Mouse (Mus musculus) liver, postnatal 0 days (tissue): ENCODE results near the gene Hoxb8. TPM values are rescaled to one million over a fixed set of nuclear protein-coding genes. Genes with fewer than 3 reads are reported as not detected.

Experiments
- ATAC-seq: fragments of 200-750 bp; cut with Nextera tagmentation; 2 replicates; pipeline ENCODE4 v1.8.0; 2017; ENCODE audit warnings: mild to moderate bottlenecking, moderate library complexity
- DNase-seq: peaks from one replicate; pipeline ENCODE4 v3.0.0-alpha.2; 2016
- H3K27ac ChIP-seq: fragments of 300-500 bp; sonication (generic); 2 replicates; pipeline ENCODE4 v1.5.1; 2014; ENCODE audit warnings: antibody characterized with exemption, moderate library complexity, mild to moderate bottlenecking, low read depth
- H3K27me3 ChIP-seq: fragments of 300-500 bp; sonication (generic); 2 replicates; pipeline ENCODE4 v1.6.1; 2014; ENCODE audit warnings: low read length, control low read depth, mixed read lengths; ENCODE audit not compliant: insufficient read depth
- H3K36me3 ChIP-seq: fragments of 300-500 bp; sonication (generic); replicated peaks from 2 replicates; pipeline ENCODE4 v1.6.1; 2014; ENCODE audit warnings: mild to moderate bottlenecking, control low read depth, low read length, moderate library complexity, mixed read lengths; ENCODE audit not compliant: insufficient read depth
- H3K4me1 ChIP-seq: fragments of 300-500 bp; sonication (generic); 2 replicates; pipeline ENCODE4 v1.6.1; 2014; ENCODE audit warnings: antibody characterized with exemption, mild to moderate bottlenecking, control low read depth; ENCODE audit not compliant: insufficient read depth
- H3K4me2 ChIP-seq: fragments of 300-500 bp; sonication (generic); 2 replicates; pipeline ENCODE4 v1.6.1; 2014; ENCODE audit warnings: low read depth, mild to moderate bottlenecking, low read length, moderate library complexity, mixed read lengths
- H3K4me3 ChIP-seq: fragments of 300-500 bp; sonication (generic); 2 replicates; pipeline ENCODE4 v1.5.1; 2014; ENCODE audit warnings: low read depth, low read length
- H3K9ac ChIP-seq: fragments of 300-500 bp; sonication (generic); replicated peaks from 2 replicates; pipeline ENCODE4 v1.6.1; 2014; ENCODE audit warnings: mild to moderate bottlenecking, moderate library complexity
- H3K9me3 ChIP-seq: fragments of 300-500 bp; sonication (generic); 2 replicates; pipeline ENCODE4 v1.6.1; 2016; ENCODE audit warnings: mild to moderate bottlenecking, control low read depth, low read length, mixed read lengths
- CTCF ChIP-seq: sonication (generic); IDR thresholded peaks from 2 replicates; pipeline ENCODE4 v1.5.1; 2016; ENCODE audit warnings: antibody characterized with exemption, low read depth
- EP300 ChIP-seq: IDR thresholded peaks from 2 replicates; pipeline ENCODE4 v1.6.1; 2016; ENCODE audit warnings: antibody characterized with exemption, low read depth, mild to moderate bottlenecking
- WGBS: fragments of 180-500 bp; shearing (Covaris S2); extraction: QIAGEN DNeasy Blood & Tissue Kit; methylation state at CpG from one replicate; pipeline ENCODE4 v1.1.7; 2014; ENCODE audit not compliant: insufficient replicate concordance; 5-methylcytosine and 5-hydroxymethylcytosine counted together
- polyA plus RNA-seq: library from polyadenylated mRNA; unstranded; fragments of >200 nt; fragmentation: Nextera tagmentation; extraction: Ambion mirVana; gene quantifications from 2 replicates; pipeline ENCODE4 v1.2.1, GENCODE M21; 2015

Gene Hoxb8
- polyA plus RNA-seq, 1 experiment from 2014 or later, result not detected

DNA sequence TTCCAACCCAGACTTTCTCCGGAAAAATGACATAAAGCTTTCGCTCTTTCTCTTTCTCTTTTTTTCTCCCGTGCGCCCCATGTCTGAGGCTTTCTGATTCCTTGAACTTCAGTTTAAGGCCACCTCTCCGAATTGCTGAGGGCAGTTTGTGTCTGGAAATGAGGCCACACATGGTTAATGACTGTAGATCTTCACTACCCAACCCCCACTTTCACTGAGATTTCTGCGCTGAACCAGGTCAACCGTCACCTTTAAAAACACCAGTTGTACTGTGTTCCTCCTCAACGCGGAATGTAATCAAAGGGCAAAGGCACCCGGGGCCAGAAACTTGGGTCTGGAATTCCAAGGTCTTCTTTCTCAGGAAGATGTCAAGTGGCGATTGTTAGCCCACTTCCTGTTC lies 27.5 kb upstream of the Hoxb8 start:
- WGBS, result 6% methylated on average over 11 of the region's 11 CpGs
- Histone ChIP-seq H3K4me1 (no peaks in the 10 kb centered on the region), H3K9me3 (no peaks in the 10 kb centered on the region), H3K36me3 (no peaks in the 10 kb centered on the region), H3K9ac (no peak overlapping the region), H3K4me2 (no peak overlapping the region), H3K27ac (no peak overlapping the region), H3K27me3 (peaks cover 97% of the 10 kb centered on the region), H3K4me3 (no peak overlapping the region)
- no peak for ATAC-seq
- no peak for DNase-seq
- TF ChIP-seq EP300, result no peak
- TF ChIP-seq CTCF, result no peak

DNA sequence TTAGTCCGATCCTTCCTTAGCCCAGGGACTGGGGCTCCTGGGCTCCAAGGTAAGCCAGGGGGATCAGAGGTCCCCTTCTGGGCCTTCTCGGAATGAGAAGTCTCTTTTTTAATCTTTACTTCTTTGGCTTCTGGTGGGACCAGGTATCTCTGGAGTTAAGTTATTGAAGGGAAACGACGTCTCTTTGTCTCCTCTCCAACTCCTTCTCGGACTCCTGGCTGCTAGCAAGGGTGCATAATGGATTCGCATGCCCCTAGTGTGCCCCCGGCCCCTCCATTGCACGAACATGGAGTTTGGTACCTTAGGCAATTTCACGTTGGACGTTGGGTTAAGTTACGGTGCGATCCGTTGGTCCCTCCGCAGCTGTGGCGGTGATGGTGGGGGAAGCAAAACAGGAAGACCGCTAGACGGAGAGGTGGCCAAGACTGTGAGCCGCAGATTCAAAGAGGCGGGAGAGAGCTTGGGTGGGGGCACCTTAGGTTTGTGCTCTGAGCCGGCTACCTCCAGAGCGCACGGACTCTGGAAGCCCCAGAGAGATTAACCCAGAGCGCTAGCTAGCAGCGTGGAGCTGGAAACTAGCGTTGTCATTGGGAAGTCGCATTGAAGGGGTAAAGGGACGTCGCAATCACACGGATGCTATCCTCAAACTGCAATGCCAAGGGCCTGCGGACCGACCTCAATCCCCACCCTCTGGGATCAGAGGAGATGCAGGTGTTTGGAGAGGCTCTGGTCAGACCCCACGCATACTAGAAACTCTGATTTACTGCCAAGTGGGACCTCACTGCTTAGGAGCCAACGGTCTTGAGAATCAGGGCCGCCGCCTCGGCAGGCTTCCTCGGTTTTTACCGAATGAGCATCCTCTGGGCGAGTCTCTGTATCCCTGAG lies 26.4 kb upstream of the Hoxb8 start:
- no peak overlapping the region for H3K4me3 ChIP-seq
- no peak overlapping the region for H3K4me2 ChIP-seq
- H3K9ac ChIP-seq, result no peak overlapping the region
- H3K27me3 ChIP-seq, result peaks cover 97% of the 10 kb centered on the region
- WGBS, result 3% methylated on average over 39 of the region's 39 CpGs
- H3K9me3 ChIP-seq, result no peaks in the 10 kb centered on the region
- TF ChIP-seq CTCF, result no peak
- TF ChIP-seq EP300, result no peak
- no peaks in the 10 kb centered on the region for H3K4me1 ChIP-seq
- no peak for ATAC-seq
- no peak for DNase-seq
- no peaks in the 10 kb centered on the region for H3K36me3 ChIP-seq
- no peak overlapping the region for H3K27ac ChIP-seq

DNA sequence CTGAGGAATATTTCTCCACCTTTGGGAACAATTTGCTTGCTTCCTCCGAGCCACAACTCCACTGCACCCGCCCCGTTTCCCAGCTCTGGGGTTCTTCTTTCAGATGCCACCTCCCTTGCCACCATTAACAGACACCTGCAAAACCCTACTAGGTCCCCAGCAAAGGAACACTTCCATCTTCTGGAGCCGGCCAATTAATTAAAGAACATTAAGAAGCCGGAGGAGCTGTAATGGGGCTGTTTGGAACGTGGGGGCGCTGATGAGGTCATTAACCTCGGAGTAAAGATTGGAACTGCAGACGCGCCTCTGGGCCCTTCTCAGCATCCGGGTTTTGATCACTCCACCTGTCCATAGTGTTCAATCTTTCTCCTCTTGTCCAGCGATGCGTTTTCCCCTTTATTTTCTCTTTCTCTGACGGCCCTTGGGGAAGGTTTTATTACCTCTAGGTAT lies 25.7 kb upstream of the Hoxb8 start:
- ATAC-seq, result no peak
- no peak for DNase-seq
- H3K27ac ChIP-seq, result no peak overlapping the region
- 10% methylated on average over 14 of the region's 14 CpGs for WGBS
- TF ChIP-seq EP300 (no peak), CTCF (no peak)
- no peaks in the 10 kb centered on the region for H3K4me1 ChIP-seq
- peaks cover 97% of the 10 kb centered on the region for H3K27me3 ChIP-seq
- no peaks in the 10 kb centered on the region for H3K36me3 ChIP-seq
- H3K9ac ChIP-seq, result no peak overlapping the region
- no peak overlapping the region for H3K4me2 ChIP-seq
- H3K9me3 ChIP-seq, result no peaks in the 10 kb centered on the region
- no peak overlapping the region for H3K4me3 ChIP-seq

GRCm38 (mm10) chr11:96257141-96257540 lies 24.6 kb upstream of the Hoxb8 start:
- Histone ChIP-seq H3K27me3 (peaks cover 97% of the 10 kb centered on the region), H3K4me2 (no peak overlapping the region), H3K4me1 (no peaks in the 10 kb centered on the region), H3K4me3 (no peak overlapping the region), H3K36me3 (no peaks in the 10 kb centered on the region), H3K9me3 (no peaks in the 10 kb centered on the region), H3K9ac (no peak overlapping the region), H3K27ac (no peak overlapping the region)
- TF ChIP-seq EP300 (no peak), CTCF (no peak)
- 21% methylated on average over 2 of the region's 2 CpGs for WGBS
- ATAC-seq (no peak), DNase-seq (no peak)

GRCm38 (mm10) chr11:96259038-96259437 lies 22.7 kb upstream of the Hoxb8 start:
- no peaks in the 10 kb centered on the region for H3K36me3 ChIP-seq
- ATAC-seq (no peak), DNase-seq (no peak)

DNA sequence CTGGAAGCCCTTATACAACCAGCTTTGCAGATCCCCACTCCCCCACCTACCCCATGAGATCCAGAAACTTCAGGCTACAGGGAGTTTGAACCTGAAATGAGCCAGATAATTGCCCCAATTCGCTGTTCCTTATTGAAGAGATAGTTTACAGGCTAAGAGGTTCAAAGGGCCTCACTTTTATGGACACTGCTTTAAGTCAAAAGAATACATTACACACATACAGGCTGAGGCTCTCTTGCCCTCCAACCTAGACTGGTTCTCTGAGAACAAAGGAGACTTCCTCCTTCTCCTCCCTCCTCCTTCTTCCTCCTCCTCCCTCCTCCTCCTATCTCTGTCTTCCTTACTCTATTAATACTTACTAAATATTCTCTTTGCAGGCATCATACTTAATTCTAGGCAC lies 22.2 kb upstream of the Hoxb8 start:
- TF ChIP-seq CTCF, result no peak
- TF ChIP-seq EP300, result no peak
- 11% methylated on average over 1 of the region's 1 CpGs for WGBS
- no peak for ATAC-seq
- Histone ChIP-seq H3K4me1 (no peaks in the 10 kb centered on the region), H3K4me2 (no peak overlapping the region), H3K4me3 (no peak overlapping the region), H3K9ac (no peak overlapping the region), H3K27me3 (peaks cover 97% of the 10 kb centered on the region), H3K36me3 (no peaks in the 10 kb centered on the region), H3K27ac (no peak overlapping the region), H3K9me3 (no peaks in the 10 kb centered on the region)
- DNase-seq, result no peak

More at GRCm38 (mm10) chr11:96259038-96259437, 22.7 kb upstream of the Hoxb8 start:
- H3K4me2 ChIP-seq, result no peak overlapping the region
- H3K9ac ChIP-seq, result no peak overlapping the region
- H3K27ac ChIP-seq, result no peak overlapping the region
- H3K4me1 ChIP-seq, result no peaks in the 10 kb centered on the region
- no peak for TF ChIP-seq EP300
- 30% methylated on average over 2 of the region's 2 CpGs for WGBS
- no peaks in the 10 kb centered on the region for H3K9me3 ChIP-seq
- peaks cover 97% of the 10 kb centered on the region for H3K27me3 ChIP-seq
- no peak overlapping the region for H3K4me3 ChIP-seq
